Mouse (Mus musculus) heart, postnatal 0 days (tissue): ENCODE measurements around the gene Gpm6a.

ENCODE experiments used
- CTCF ChIP-seq: IDR thresholded peaks from 2 replicates; pipeline ENCODE4 v1.5.1; 2016; ENCODE audit warnings: antibody characterized with exemption, control low read depth, low read depth
- EP300 ChIP-seq: IDR thresholded peaks from 2 replicates; pipeline ENCODE4 v1.6.1; 2016; ENCODE audit warnings: antibody characterized with exemption, low read depth

DNA sequence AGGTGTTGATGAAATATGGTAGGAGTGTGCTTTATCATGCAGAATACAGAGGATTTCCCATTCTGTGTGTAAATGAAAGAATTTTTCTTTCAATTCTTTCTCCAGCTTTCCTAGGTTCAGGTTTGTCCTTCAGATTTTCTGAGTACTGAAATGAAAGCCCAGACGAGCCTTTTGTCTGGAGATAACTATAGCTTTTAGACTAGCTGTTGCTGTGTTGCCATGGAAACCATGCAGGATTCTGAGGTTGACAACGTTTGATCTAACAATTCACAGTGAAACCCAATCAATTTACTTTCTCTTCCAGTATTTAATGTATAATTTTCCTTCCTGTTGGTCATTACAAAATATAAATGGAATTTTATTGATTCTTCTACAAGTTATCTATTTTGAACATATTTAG lies 34.5 kb downstream of the Gpm6a start:
- TF ChIP-seq CTCF (no peak), EP300 (no peak)
